Mouse (Mus musculus) midbrain, embryonic 10.5 days (tissue): ENCODE measurements around the gene Tspan2. TPM values are rescaled to one million over a fixed set of nuclear protein-coding genes. Genes with fewer than 3 reads are reported as not detected.

Experiments used
- DNase-seq: peaks from one replicate; pipeline ENCODE4 v3.0.0-alpha.2; 2017; ENCODE audit warnings: low spot score
- H3K27ac ChIP-seq: fragments of 300-500 bp; sonication (generic); replicated peaks from 2 replicates; pipeline ENCODE4 v1.5.1; 2016; ENCODE audit warnings: mild to moderate bottlenecking
- H3K27me3 ChIP-seq: fragments of 300-500 bp; sonication (generic); 2 replicates; pipeline ENCODE4 v1.6.1; 2016; ENCODE audit warnings: low read depth, mild to moderate bottlenecking; ENCODE audit not compliant: poor library complexity, severe bottlenecking
- H3K36me3 ChIP-seq: fragments of 300-500 bp; sonication (generic); 2 replicates; pipeline ENCODE4 v1.6.1; 2016; ENCODE audit warnings: mild to moderate bottlenecking, moderate library complexity
- H3K4me1 ChIP-seq: fragments of 300-500 bp; sonication (generic); 2 replicates; pipeline ENCODE4 v1.6.1; 2016
- H3K4me3 ChIP-seq: fragments of 300-500 bp; sonication (generic); 2 replicates; pipeline ENCODE4 v1.5.1; 2016; ENCODE audit warnings: mild to moderate bottlenecking, moderate library complexity
- H3K9me3 ChIP-seq: fragments of 300-500 bp; sonication (generic); replicated peaks from 2 replicates; pipeline ENCODE4 v1.6.1; 2016; ENCODE audit warnings: mild to moderate bottlenecking
- WGBS: fragments of 180-500 bp; shearing (Covaris S2); methylation state at CpG from one replicate; pipeline ENCODE4 v1.1.7; 2016; 5-methylcytosine and 5-hydroxymethylcytosine counted together
- polyA plus RNA-seq: library from polyadenylated mRNA; unstranded; fragments of >200 nt; fragmentation: Nextera tagmentation; extraction: Ambion mirVana; gene quantifications from 2 replicates; pipeline ENCODE4 v1.2.1, GENCODE M21; 2016

The Tspan2 gene
- polyA plus RNA-seq, 1 experiment from 2014 or later: 10.5 TPM

- H3K4me1 ChIP-seq: peaks cover 5% of the 10 kb centered on the region
- H3K36me3 ChIP-seq: peaks cover 26% of the 10 kb centered on the region
- no peaks in the 10 kb centered on the region for H3K9me3 ChIP-seq
- no peaks in the 10 kb centered on the region for H3K27me3 ChIP-seq
- H3K4me3 ChIP-seq: no peak overlapping the region
- DNase-seq: no peak
- H3K27ac ChIP-seq: no peak overlapping the region
- WGBS: 88% methylated on average over 5 of the region's 5 CpGs
These were observed 18.1 kb downstream of the Tspan2 start for GRCm38 (mm10) chr3:102752457-102752856.

- no peak overlapping the region for H3K4me3 ChIP-seq
These were observed 21.5 kb downstream of the Tspan2 start for GRCm38 (mm10) chr3:102755801-102756200.

GRCm38 (mm10) chr3:102757019-102757418 is 22.7 kb downstream of the Tspan2 start:
- no peak for DNase-seq
- Histone ChIP-seq H3K36me3 (peaks cover 46% of the 10 kb centered on the region), H3K27ac (0 out of 2 replicates have a peak overlapping the region, but pooled peaks have one; percentile 33), H3K4me1 (peaks cover under 1% of the 10 kb centered on the region), H3K9me3 (no peaks in the 10 kb centered on the region), H3K27me3 (no peaks in the 10 kb centered on the region), H3K4me3 (no peak overlapping the region)
- 91% methylated on average over 6 of the region's 6 CpGs for WGBS

More at GRCm38 (mm10) chr3:102755801-102756200, 21.5 kb downstream of the Tspan2 start:
- Histone ChIP-seq H3K27ac (no peak overlapping the region), H3K36me3 (peaks cover 36% of the 10 kb centered on the region), H3K27me3 (no peaks in the 10 kb centered on the region), H3K4me1 (no peaks in the 10 kb centered on the region), H3K9me3 (no peaks in the 10 kb centered on the region)
- 80% methylated on average over 1 of the region's 1 CpGs for WGBS
- DNase-seq: no peak

GRCm38 (mm10) chr3:102760236-102760635 is 25.9 kb downstream of the Tspan2 start:
- Histone ChIP-seq H3K36me3 (peaks cover 35% of the 10 kb centered on the region), H3K27me3 (no peaks in the 10 kb centered on the region), H3K4me3 (no peak overlapping the region), H3K4me1 (peaks cover 15% of the 10 kb centered on the region), H3K9me3 (no peaks in the 10 kb centered on the region), H3K27ac (no peak overlapping the region)
- 86% methylated on average over 3 of the region's 3 CpGs for WGBS
- no peak for DNase-seq

- no peak for DNase-seq
- Histone ChIP-seq H3K36me3 (peaks cover 57% of the 10 kb centered on the region), H3K9me3 (no peaks in the 10 kb centered on the region), H3K27ac (no peak overlapping the region), H3K4me1 (peaks cover 15% of the 10 kb centered on the region), H3K4me3 (no peak overlapping the region), H3K27me3 (no peaks in the 10 kb centered on the region)
- 60% methylated on average over 3 of the region's 3 CpGs for WGBS
These were observed 28.1 kb downstream of the Tspan2 start for GRCm38 (mm10) chr3:102762388-102762787.

GRCm38 (mm10) chr3:102763713-102764400 is 29.5 kb downstream of the Tspan2 start:
- DNase-seq: no peak
- 47% methylated on average over 10 of the region's 10 CpGs for WGBS
- Histone ChIP-seq H3K27ac (no peak overlapping the region; the same call in 1 of the 2 replicates), H3K27me3 (no peaks in the 10 kb centered on the region), H3K4me3 (no peak overlapping the region), H3K36me3 (peaks cover 57% of the 10 kb centered on the region), H3K4me1 (peaks cover 15% of the 10 kb centered on the region), H3K9me3 (no peaks in the 10 kb centered on the region)

GRCm38 (mm10) chr3:102764850-102765249 is 30.5 kb downstream of the Tspan2 start:
- Histone ChIP-seq H3K36me3 (peaks cover 48% of the 10 kb centered on the region), H3K9me3 (no peaks in the 10 kb centered on the region), H3K4me1 (peaks cover 15% of the 10 kb centered on the region), H3K27ac (no peak overlapping the region), H3K27me3 (no peaks in the 10 kb centered on the region), H3K4me3 (no peak overlapping the region)
- 90% methylated on average over 7 of the region's 7 CpGs for WGBS
- DNase-seq: no peak

GRCm38 (mm10) chr3:102773018-102773417 is 38.7 kb downstream of the Tspan2 start:
- Histone ChIP-seq H3K4me3 (no peak overlapping the region), H3K27ac (no peak overlapping the region), H3K27me3 (no peaks in the 10 kb centered on the region), H3K9me3 (no peaks in the 10 kb centered on the region), H3K4me1 (peaks cover 9% of the 10 kb centered on the region), H3K36me3 (0 out of 2 replicates have a peak, but pooled peaks cover 2% of the 10 kb centered on the region)
- 89% methylated on average over 4 of the region's 4 CpGs for WGBS
- no peak for DNase-seq

GRCm38 (mm10) chr3:102782618-102783017 is 48.3 kb downstream of the Tspan2 start, which contains the start of gene Tshb:
Gene Tshb, minus strand, starts transcription at chr3:102782718.
- DNase-seq: no peak
- no peak within 1 kb of the TSS for H3K4me3 ChIP-seq
- H3K4me1 ChIP-seq: no peaks in the 10 kb centered on the region
- no peaks in the 10 kb centered on the region for H3K27me3 ChIP-seq
- no peak within 1 kb of the TSS for H3K27ac ChIP-seq
- no peaks in the 10 kb centered on the region for H3K36me3 ChIP-seq
- 79% methylated on average over 2 of the region's 2 CpGs for WGBS
- no peaks in the 10 kb centered on the region for H3K9me3 ChIP-seq

- no peaks in the 10 kb centered on the region for H3K36me3 ChIP-seq
These were observed 53.0 kb downstream of the Tspan2 start for GRCm38 (mm10) chr3:102787369-102787768.

GRCm38 (mm10) chr3:102803937-102804336 is 69.6 kb downstream of the Tspan2 start:
- Histone ChIP-seq H3K9me3 (0 out of 2 replicates have a peak, but pooled peaks cover 4% of the 10 kb centered on the region), H3K4me1 (no peaks in the 10 kb centered on the region), H3K4me3 (no peak overlapping the region), H3K36me3 (no peaks in the 10 kb centered on the region), H3K27ac (no peak overlapping the region), H3K27me3 (no peaks in the 10 kb centered on the region)
- 3% methylated on average over 3 of the region's 3 CpGs for WGBS
- DNase-seq: peak; percentile 68

More at GRCm38 (mm10) chr3:102787369-102787768, 53.0 kb downstream of the Tspan2 start:
- no peak for DNase-seq
- Histone ChIP-seq H3K27me3 (no peaks in the 10 kb centered on the region), H3K9me3 (no peaks in the 10 kb centered on the region), H3K27ac (no peak overlapping the region), H3K4me1 (no peaks in the 10 kb centered on the region), H3K4me3 (no peak overlapping the region)
- WGBS: 36% methylated on average over 4 of the region's 4 CpGs

- no peak overlapping the region for H3K4me3 ChIP-seq
- no peaks in the 10 kb centered on the region for H3K4me1 ChIP-seq
- WGBS: 42% methylated on average over 1 of the region's 1 CpGs
- H3K36me3 ChIP-seq: no peaks in the 10 kb centered on the region
- H3K9me3 ChIP-seq: no peaks in the 10 kb centered on the region; the same call in 1 of the 2 replicates
- H3K27ac ChIP-seq: no peak overlapping the region
- no peaks in the 10 kb centered on the region for H3K27me3 ChIP-seq
- no peak for DNase-seq
These were observed 108.1 kb downstream of the Tspan2 start for GRCm38 (mm10) chr3:102842386-102842785.

GRCm38 (mm10) chr3:102848661-102849060 is 114.3 kb downstream of the Tspan2 start:
- H3K4me3 ChIP-seq: no peak overlapping the region
- H3K4me1 ChIP-seq: no peaks in the 10 kb centered on the region
- DNase-seq: no peak
- H3K27me3 ChIP-seq: no peaks in the 10 kb centered on the region
- no peak overlapping the region for H3K27ac ChIP-seq
- H3K36me3 ChIP-seq: no peaks in the 10 kb centered on the region
- no peaks in the 10 kb centered on the region for H3K9me3 ChIP-seq
